Mouse (Mus musculus) thymus, adult 2 months (tissue): Measurements from ENCODE around the gene Ntf3.

Experiments used
- CTCF ChIP-seq: fragments of 200-500 bp; IDR thresholded peaks from 2 replicates; pipeline ENCODE4 v1.5.1; 2012; ENCODE audit warnings: mild to moderate bottlenecking, control low read depth, low read length, moderate library complexity, borderline replicate concordance; ENCODE audit not compliant: control insufficient read depth, poor library complexity, insufficient read depth; ENCODE audit errors: extremely low read depth
- POLR2A ChIP-seq: fragments of 200-500 bp; IDR thresholded peaks from 2 replicates; pipeline ENCODE4 v1.6.1; 2012; ENCODE audit warnings: mild to moderate bottlenecking, low read length, control low read depth, moderate library complexity; ENCODE audit not compliant: control insufficient read depth, poor library complexity, insufficient read depth; ENCODE audit errors: extremely low read depth

GRCm38 (mm10) chr6:126199916-126200315 lies 33.2 kb upstream of the Ntf3 start:
- TF ChIP-seq POLR2A (no peak), CTCF (no peak)
